Mouse (Mus musculus) C3H10T1/2 (cell line): ENCODE data around the gene Extl2. TPM values are rescaled to one million over a fixed set of nuclear protein-coding genes. Genes with fewer than 3 reads are reported as not detected.

Experiments used
- polyA plus RNA-seq, 2 experiments: library from polyadenylated mRNA; unstranded; fragments of >200 nt; fragmentation: generic; extraction: Trizol; gene quantifications; one replicate each; pipeline ENCODE4 v1.2.1; 2012; ENCODE audit warnings: missing spikeins in 2 of 2

Extl2 gene
- polyA plus RNA-seq = 10 to 100 TPM in 1 of 2 experiments, 1 to 10 TPM in 1; 1.2 to 14.4 TPM

GRCm38 (mm10) chr3:116006978-116007940 is at the start of gene Extl2, which contains the start of gene Slc30a7:
Gene Extl2 (plus strand): TSS chr3:116007462.
Gene Slc30a7 (minus strand): TSS chr3:116007406.

Other genes with a start within 250 kb of the Extl2 start
- gene Dph5, start 119.6 kb upstream of the Extl2 start, polyA plus RNA-seq = 1 to 10 TPM; 2.1 to 6.2 TPM
- gene Slc30a7, start 56 bp upstream of the Extl2 start, polyA plus RNA-seq = 1 to 10 TPM; 1.5 to 6.7 TPM
- gene Vcam1, start 122.2 kb downstream of the Extl2 start, polyA plus RNA-seq = 10 to 100 TPM in 1 of 2 experiments, 1 to 10 TPM in 1; 1.3 to 81.1 TPM
- gene Gpr88, start 246.0 kb downstream of the Extl2 start, polyA plus RNA-seq = under 1 TPM in 1 of 2 experiments, not detected in 1; 0.21 TPM